In the genomic region with DNA sequence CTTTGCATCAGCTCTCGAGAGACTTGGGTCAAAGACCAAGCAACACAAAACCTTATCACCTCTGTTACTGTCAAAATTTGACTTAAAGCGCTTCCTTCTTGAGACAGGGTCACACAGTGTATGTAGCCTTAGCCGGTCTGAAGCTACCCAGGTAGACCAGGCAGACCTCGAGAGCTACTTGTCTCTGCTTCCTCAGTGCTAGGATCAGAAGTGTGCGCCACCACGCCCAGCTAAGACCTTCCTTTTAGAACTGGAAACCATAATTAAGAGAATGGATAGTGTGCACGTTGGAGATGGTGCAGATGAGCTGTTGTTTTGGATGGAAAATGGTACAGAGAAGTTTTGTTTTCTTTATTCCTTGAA, we compare ENCODE assay signal across 8 mouse cellular contexts. TPM values are rescaled to one million over a fixed set of nuclear protein-coding genes. Genes with fewer than 3 reads are reported as not detected.
DNase-seq lines count a peak whose midpoint lies in the region; ATAC-seq and TF ChIP-seq lines count a peak whose summit lies in the region.

No protein-coding gene starts in this region.

- peak overlapping the region; percentile 76 for H3K9ac ChIP-seq in heart, embryonic 11.5 days (ENCODE audit: low read depth, low read length)
- H3K9ac ChIP-seq in ES-E14 (ENCODE audit: insufficient read depth, low read depth, low read length, poor library complexity, severe bottlenecking), result peak overlapping the region; percentile 67
- H3K9ac ChIP-seq in forebrain, embryonic 13.5 days, result peak overlapping the region; percentile 88
- H3K9ac ChIP-seq in liver, embryonic 13.5 days, result peak overlapping the region; percentile 90
- peak overlapping the region; percentile 87 for H3K9ac ChIP-seq in stomach, postnatal 0 days (ENCODE audit: low read length)

- no peak for TF ChIP-seq CTCF in stomach, postnatal 0 days (IDR thresholded peaks at IDR 0.05; ENCODE audit: low read depth)

- no peaks in the 10 kb centered on the region for H3K9me3 ChIP-seq in heart, embryonic 11.5 days (replicated peaks; ENCODE audit: control insufficient read depth, low read length)
- no peaks in the 10 kb centered on the region for H3K9me3 ChIP-seq in ES-E14 (ENCODE audit: control insufficient read depth, insufficient read depth, low read depth, low read length)
- H3K9me3 ChIP-seq in forebrain, embryonic 13.5 days (replicated peaks), result no peaks in the 10 kb centered on the region
- no peaks in the 10 kb centered on the region for H3K9me3 ChIP-seq in liver, embryonic 13.5 days (replicated peaks)
- H3K9me3 ChIP-seq in stomach, postnatal 0 days (ENCODE audit: control insufficient read depth, low read length), result no peaks in the 10 kb centered on the region

- H3K36me3 ChIP-seq in heart, embryonic 11.5 days (ENCODE audit: control insufficient read depth, insufficient read depth, low read length), result no peaks in the 10 kb centered on the region
- H3K36me3 ChIP-seq in ES-E14 (ENCODE audit: control insufficient read depth, insufficient read depth, low read length, poor library complexity, severe bottlenecking), result no peaks in the 10 kb centered on the region
- peaks cover 6% of the 10 kb centered on the region; the same call in 1 of the 2 replicates for H3K36me3 ChIP-seq in forebrain, embryonic 13.5 days (ENCODE audit: poor library complexity, severe bottlenecking)
- no peaks in the 10 kb centered on the region for H3K36me3 ChIP-seq in liver, embryonic 13.5 days
- H3K36me3 ChIP-seq in stomach, postnatal 0 days (ENCODE audit: control insufficient read depth, insufficient read depth, low read length), result no peaks in the 10 kb centered on the region

- no peak for DNase-seq in heart, adult 18-20 months
- DNase-seq in ES-E14 (ENCODE audit: low read depth, low spot score), result no peak
- peak; percentile 18 for DNase-seq in liver, embryonic 13.5 days
- no peak for DNase-seq in stomach, postnatal 0 days (ENCODE audit: low spot score)
- no peak for DNase-seq in cerebellum, postnatal 4 days (ENCODE audit: low spot score in 2 of 2)
- DNase-seq in embryo, embryonic 10.5 days (ENCODE audit: low spot score), result no peak

- H3K4me2 ChIP-seq in heart, embryonic 11.5 days, result peak overlapping the region; percentile 87
- peak overlapping the region; percentile 86 for H3K4me2 ChIP-seq in forebrain, embryonic 13.5 days
- H3K4me2 ChIP-seq in liver, embryonic 13.5 days, result peak overlapping the region; percentile 79
- peak overlapping the region; percentile 87 for H3K4me2 ChIP-seq in stomach, postnatal 0 days (replicated peaks; ENCODE audit: low read depth)

- in situ Hi-C loops in ES-E14 (cut with MboI; ENCODE audit: low sequenced_read_pairs in 2 of 2, unreplicated experiment in 2 of 2), result no loop called here

- 5% methylated on average over 7 of the region's 7 CpGs for WGBS in heart, embryonic 11.5 days (ENCODE audit: insufficient replicate concordance)
- 1% methylated on average over 7 of the region's 7 CpGs for WGBS in forebrain, embryonic 13.5 days
- WGBS in liver, embryonic 13.5 days (ENCODE audit: insufficient replicate concordance), result 1% methylated on average over 7 of the region's 7 CpGs
- 5% methylated on average over 7 of the region's 7 CpGs for WGBS in stomach, postnatal 0 days

- H3K27me3 ChIP-seq in heart, embryonic 11.5 days (ENCODE audit: control insufficient read depth, insufficient read depth, low read length), result no peaks in the 10 kb centered on the region
- H3K27me3 ChIP-seq in forebrain, embryonic 13.5 days, result no peaks in the 10 kb centered on the region
- no peaks in the 10 kb centered on the region for H3K27me3 ChIP-seq in liver, embryonic 13.5 days
- H3K27me3 ChIP-seq in stomach, postnatal 0 days (ENCODE audit: control insufficient read depth, insufficient read depth, low read length), result no peaks in the 10 kb centered on the region

- peak overlapping the region; percentile 92 for H3K27ac ChIP-seq in heart, embryonic 11.5 days (ENCODE audit: low read depth, low read length)
- no peak overlapping the region for H3K27ac ChIP-seq in ES-E14 (ENCODE audit: insufficient read depth, low read depth, low read length, poor library complexity, severe bottlenecking)
- H3K27ac ChIP-seq in forebrain, embryonic 13.5 days, result peak overlapping the region; percentile 88
- peak overlapping the region; percentile 91 for H3K27ac ChIP-seq in liver, embryonic 13.5 days
- peak overlapping the region; percentile 94 for H3K27ac ChIP-seq in stomach, postnatal 0 days (replicated peaks)

- ATAC-seq in heart, embryonic 11.5 days (replicated peaks; ENCODE audit: insufficient number of reproducible peaks, low FRiP score, low TSS enrichment), result peak; percentile 64
- ATAC-seq in forebrain, embryonic 13.5 days, result peak; percentile 60
- ATAC-seq in liver, embryonic 13.5 days (ENCODE audit: low read depth), result peak; percentile 73
- peak; percentile 55 for ATAC-seq in stomach, postnatal 0 days (ENCODE audit: low FRiP score, low TSS enrichment)

- peak overlapping the region; percentile 63 for H3K4me3 ChIP-seq in heart, embryonic 11.5 days (ENCODE audit: low read depth, low read length)
- H3K4me3 ChIP-seq in ES-E14 (ENCODE audit: insufficient read depth in 1 of 2, low read depth in 1 of 2, low read length in 2 of 2, poor library complexity in 1 of 2, severe bottlenecking in 1 of 2), result peak overlapping the region; percentile 85 to 88
- peak overlapping the region; percentile 82 for H3K4me3 ChIP-seq in forebrain, embryonic 13.5 days
- H3K4me3 ChIP-seq in liver, embryonic 13.5 days (replicated peaks), result peak overlapping the region; percentile 86
- H3K4me3 ChIP-seq in stomach, postnatal 0 days (ENCODE audit: low read depth, low read length), result peak overlapping the region; percentile 88

- peaks cover 6% of the 10 kb centered on the region for H3K4me1 ChIP-seq in heart, embryonic 11.5 days (ENCODE audit: control insufficient read depth, insufficient read depth, low read length)
- no peaks in the 10 kb centered on the region for H3K4me1 ChIP-seq in ES-E14 (ENCODE audit: control insufficient read depth in 2 of 2, insufficient read depth in 2 of 2, low read length in 2 of 2, poor library complexity in 1 of 2)
- peaks cover 28% of the 10 kb centered on the region for H3K4me1 ChIP-seq in forebrain, embryonic 13.5 days
- H3K4me1 ChIP-seq in liver, embryonic 13.5 days (replicated peaks), result peaks cover 24% of the 10 kb centered on the region
- no peaks in the 10 kb centered on the region for H3K4me1 ChIP-seq in stomach, postnatal 0 days (replicated peaks; ENCODE audit: control insufficient read depth, insufficient read depth)

- no peak for TF ChIP-seq EP300 in stomach, postnatal 0 days (optimal IDR thresholded peaks at IDR 0.05)

TF ChIP-seq in ES-E14, 5 proteins besides CTCF, POLR2A, EP300 and RAD21:
- TF ChIP-seq ZNF384 (IDR thresholded peaks at IDR 0.05; ENCODE audit: low read depth, low read length), result no peak
- TF ChIP-seq HCFC1 (IDR thresholded peaks at IDR 0.05; ENCODE audit: borderline replicate concordance, insufficient read depth, low read length), result no peak
- TF ChIP-seq CHD2 (IDR thresholded peaks at IDR 0.05; ENCODE audit: low read depth, low read length), result no peak
- TF ChIP-seq MAFK (IDR thresholded peaks at IDR 0.05; ENCODE audit: insufficient read depth, low read depth, low read length), result no peak
- no peak for TF ChIP-seq ZC3H11A (IDR thresholded peaks at IDR 0.05; ENCODE audit: borderline replicate concordance, low read depth, low read length)

RNA-seq across cellular contexts. Expression of gene Insig2, which starts 4.2 kb away (rescaled TPM):
- polyA plus RNA-seq in heart, embryonic 11.5 days (2014; fragmentation: Nextera tagmentation; extraction: Ambion mirVana), result 16.4 and 22.8 TPM in 2 replicates
- total RNA-seq in heart, adult 18-20 months (2021), result 10 to 100 TPM; 48.7 to 64.1 TPM
- 24.9 and 34.4 TPM in 2 replicates for total RNA-seq in ES-E14 (2012; rRNA removed)
- 33.9 and 46.5 TPM in 2 replicates for polyA plus RNA-seq in forebrain, embryonic 13.5 days (2015; fragmentation: Nextera tagmentation; extraction: Ambion mirVana)
- 12.8 and 15.9 TPM in 2 replicates for polyA plus RNA-seq in liver, embryonic 13.5 days (2015; fragmentation: Nextera tagmentation; extraction: Ambion mirVana)
- 34.9 and 42.8 TPM in 2 replicates for polyA plus RNA-seq in stomach, postnatal 0 days (2015; fragmentation: Nextera tagmentation; extraction: Ambion mirVana)
